Mouse (Mus musculus) intestine, embryonic 15.5 days (tissue): Measurements from ENCODE around the gene Fam110a. TPM values are rescaled to one million over a fixed set of nuclear protein-coding genes. Genes with fewer than 3 reads are reported as not detected.

ENCODE experiments used
- ATAC-seq: fragments of 200-750 bp; cut with Nextera tagmentation; 2 replicates; pipeline ENCODE4 v1.8.0; 2017; ENCODE audit warnings: moderate TSS enrichment, moderate library complexity
- H3K27ac ChIP-seq: fragments of 300-500 bp; sonication (generic); 2 replicates; pipeline ENCODE4 v1.5.1; 2015; ENCODE audit warnings: mild to moderate bottlenecking, inconsistent platforms
- H3K27me3 ChIP-seq: fragments of 300-500 bp; sonication (generic); replicated peaks from 2 replicates; pipeline ENCODE4 v1.6.1; 2015; ENCODE audit warnings: inconsistent platforms
- H3K36me3 ChIP-seq: fragments of 300-500 bp; sonication (generic); 2 replicates; pipeline ENCODE4 v1.6.1; 2015; ENCODE audit warnings: inconsistent platforms
- H3K4me1 ChIP-seq: fragments of 300-500 bp; sonication (generic); replicated peaks from 2 replicates; pipeline ENCODE4 v1.6.1; 2015; ENCODE audit warnings: inconsistent platforms
- H3K4me2 ChIP-seq: fragments of 300-500 bp; sonication (generic); replicated peaks from 2 replicates; pipeline ENCODE4 v1.6.1; 2015; ENCODE audit warnings: mild to moderate bottlenecking, inconsistent platforms
- H3K4me3 ChIP-seq: fragments of 300-500 bp; sonication (generic); replicated peaks from 2 replicates; pipeline ENCODE4 v1.5.1; 2015; ENCODE audit warnings: inconsistent platforms
- H3K9ac ChIP-seq: fragments of 300-500 bp; sonication (generic); 2 replicates; pipeline ENCODE4 v1.6.1; 2015; ENCODE audit warnings: inconsistent platforms
- H3K9me3 ChIP-seq: fragments of 300-500 bp; sonication (generic); 2 replicates; pipeline ENCODE4 v1.6.1; 2016; ENCODE audit warnings: inconsistent platforms
- WGBS: fragments of 180-500 bp; shearing (Covaris S2); methylation state at CpG from one replicate; pipeline ENCODE4 v1.1.7; 2015; 5-methylcytosine and 5-hydroxymethylcytosine counted together
- polyA plus RNA-seq: library from polyadenylated mRNA; unstranded; fragments of >200 nt; fragmentation: Nextera tagmentation; extraction: Ambion mirVana; gene quantifications from 2 replicates; pipeline ENCODE4 v1.2.1, GENCODE M21; 2015

Fam110a gene
- 22.5 and 23.7 TPM in 2 replicates for polyA plus RNA-seq

DNA sequence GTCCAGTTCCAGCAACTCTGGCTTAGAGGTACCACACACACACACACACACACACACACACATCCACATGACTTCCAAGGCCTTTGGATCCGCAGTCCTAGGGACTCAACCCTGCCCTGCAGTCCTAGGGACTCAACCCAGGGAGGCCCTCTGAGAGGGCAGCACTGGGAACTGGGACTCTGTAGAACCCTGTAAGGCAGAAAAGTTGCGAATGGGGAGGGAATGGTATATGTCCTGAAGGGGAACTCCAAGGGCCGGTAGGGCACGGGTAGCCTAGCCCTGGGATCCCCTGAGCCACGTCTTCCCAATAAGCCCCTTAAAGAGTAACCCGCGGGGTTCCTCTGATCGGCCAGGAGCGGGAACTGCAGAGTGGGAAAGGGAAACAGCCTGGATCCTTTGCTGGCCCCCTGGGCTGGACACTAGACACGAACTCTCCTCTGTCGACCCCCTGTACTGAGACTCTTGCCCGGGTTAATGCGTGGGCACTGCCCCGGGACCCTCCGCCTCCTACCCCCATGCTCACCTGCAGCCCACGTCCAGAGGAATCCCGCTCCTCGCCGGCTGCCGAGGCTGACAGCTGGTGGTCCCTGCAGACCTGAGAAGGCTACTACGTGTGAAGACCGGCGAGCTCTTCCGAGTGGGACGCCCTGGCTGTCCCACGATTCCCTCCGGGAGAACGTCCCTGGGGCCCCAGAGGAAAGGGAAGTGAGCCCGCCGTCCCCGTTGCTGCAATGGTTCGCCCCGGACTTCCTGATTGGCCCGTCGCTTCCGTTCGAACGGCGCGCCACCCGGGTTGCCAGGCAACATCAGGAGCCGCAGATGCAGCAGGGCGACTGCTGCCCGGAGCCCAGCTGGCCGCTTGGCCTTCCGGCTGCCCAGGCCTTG is at the start of gene Fam110a:
TSS of gene Fam110a (minus strand) at position 750 of the 885 bp plus-strand sequence.
- under 1% methylated on average over 46 of the region's 46 CpGs for WGBS
- H3K36me3 ChIP-seq: no peaks in the 10 kb centered on the region
- peak; percentile 89 for ATAC-seq
- no peaks in the 10 kb centered on the region for H3K9me3 ChIP-seq
- H3K27ac ChIP-seq: peak within 1 kb of the TSS; percentile 46
- H3K4me3 ChIP-seq: peak within 1 kb of the TSS; percentile 76
- H3K4me2 ChIP-seq: peak within 1 kb of the TSS; percentile 68
- no peaks in the 10 kb centered on the region for H3K27me3 ChIP-seq
- peak within 1 kb of the TSS; percentile 77 for H3K9ac ChIP-seq
- H3K4me1 ChIP-seq: peaks cover 38% of the 10 kb centered on the region

- WGBS: under 1% methylated on average over 54 of the region's 54 CpGs
- Histone ChIP-seq H3K27ac (no peak overlapping the region), H3K9me3 (no peaks in the 10 kb centered on the region), H3K9ac (peak overlapping the region; percentile 48), H3K4me1 (0 out of 2 replicates have a peak, but pooled peaks cover 3% of the 10 kb centered on the region), H3K4me2 (peak overlapping the region; percentile 95), H3K36me3 (no peaks in the 10 kb centered on the region), H3K4me3 (peak overlapping the region; percentile 55), H3K27me3 (peaks cover 30% of the 10 kb centered on the region)
- peak; percentile 98 for ATAC-seq
These were observed 49.4 kb upstream of the Fam110a start for GRCm38 (mm10) chr2:152029252-152030082.

- 52% methylated on average over 11 of the region's 11 CpGs for WGBS
- Histone ChIP-seq H3K4me2 (no peak overlapping the region), H3K9me3 (no peaks in the 10 kb centered on the region), H3K27ac (no peak overlapping the region), H3K9ac (no peak overlapping the region), H3K4me3 (no peak overlapping the region), H3K27me3 (0 out of 2 replicates have a peak, but pooled peaks cover 2% of the 10 kb centered on the region), H3K36me3 (no peaks in the 10 kb centered on the region), H3K4me1 (0 out of 2 replicates have a peak, but pooled peaks cover 3% of the 10 kb centered on the region)
- ATAC-seq: no peak
These were observed 44.9 kb upstream of the Fam110a start for GRCm38 (mm10) chr2:152024883-152025422.

DNA sequence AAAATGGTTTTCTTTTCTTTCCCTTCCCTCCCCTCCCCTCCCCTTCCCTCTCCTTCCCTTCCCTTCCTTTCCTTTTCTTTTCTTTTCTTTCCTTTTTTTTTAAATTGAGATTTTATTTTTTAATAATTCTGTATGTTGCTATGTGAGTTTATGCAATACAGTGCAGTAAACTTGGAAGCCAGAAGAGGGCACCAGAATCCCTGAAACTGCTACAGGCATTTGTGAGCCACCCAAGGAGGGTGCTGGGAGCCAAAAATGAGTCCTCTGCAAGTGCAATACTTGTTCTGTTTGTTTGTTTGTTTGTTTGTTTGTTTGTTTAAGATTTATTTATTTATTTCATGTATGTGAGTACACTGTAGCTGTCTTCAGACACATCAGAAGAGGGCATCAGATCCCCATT is 42.0 kb upstream of the Fam110a start:
- Histone ChIP-seq H3K4me3 (no peak overlapping the region), H3K27ac (no peak overlapping the region), H3K9ac (no peak overlapping the region), H3K27me3 (0 out of 2 replicates have a peak, but pooled peaks cover 2% of the 10 kb centered on the region), H3K9me3 (no peaks in the 10 kb centered on the region), H3K36me3 (no peaks in the 10 kb centered on the region), H3K4me2 (no peak overlapping the region), H3K4me1 (no peaks in the 10 kb centered on the region)
- ATAC-seq: no peak

DNA sequence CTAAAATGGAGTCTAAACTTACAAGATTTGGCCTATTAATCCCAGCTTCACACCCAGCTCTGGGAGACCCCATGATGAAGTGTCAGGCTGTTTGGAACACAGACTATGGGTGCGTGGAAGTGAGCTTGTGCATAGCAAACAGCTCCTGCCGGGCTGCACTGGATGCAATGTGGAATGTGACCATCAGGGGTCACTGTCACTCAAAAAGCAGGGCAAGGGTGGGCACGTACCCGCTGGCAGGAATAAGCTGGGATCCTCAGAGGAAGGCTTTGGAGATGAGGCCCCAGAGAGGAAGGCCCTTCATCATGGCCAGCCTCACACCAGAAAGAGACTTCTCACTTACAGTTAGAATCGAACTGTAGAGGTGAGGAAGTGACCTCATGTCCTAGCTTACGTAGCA is 40.2 kb upstream of the Fam110a start:
- no peak; the same call in 1 of the 2 replicates for ATAC-seq
- Histone ChIP-seq H3K4me3 (no peak overlapping the region), H3K9me3 (no peaks in the 10 kb centered on the region), H3K9ac (no peak overlapping the region), H3K27ac (no peak overlapping the region), H3K36me3 (no peaks in the 10 kb centered on the region), H3K4me2 (no peak overlapping the region), H3K4me1 (no peaks in the 10 kb centered on the region), H3K27me3 (no peaks in the 10 kb centered on the region)
- 25% methylated on average over 6 of the region's 6 CpGs for WGBS

DNA sequence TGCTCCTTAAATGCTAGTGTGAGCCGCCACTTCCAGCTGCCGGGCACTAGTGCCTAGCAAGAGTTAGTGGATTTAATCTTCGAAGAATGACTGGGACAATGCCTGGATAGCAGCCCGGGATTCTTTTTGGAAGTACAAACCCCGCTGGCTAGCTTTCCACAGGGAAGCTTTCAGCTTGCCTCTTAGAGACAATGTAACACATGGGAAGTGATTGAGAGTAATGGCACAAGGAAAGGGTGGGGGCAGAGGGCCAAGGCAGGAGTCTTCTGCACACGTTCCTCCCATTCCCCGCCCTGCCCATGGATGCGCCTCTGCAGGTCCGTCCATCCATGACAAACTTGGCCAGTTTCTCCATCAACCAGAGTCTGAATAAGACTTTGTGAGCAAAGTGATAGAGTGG is 36.6 kb upstream of the Fam110a start:
- 76% methylated on average over 9 of the region's 9 CpGs for WGBS
- no peaks in the 10 kb centered on the region for H3K9me3 ChIP-seq
- no peaks in the 10 kb centered on the region for H3K27me3 ChIP-seq
- H3K27ac ChIP-seq: no peak overlapping the region
- H3K9ac ChIP-seq: no peak overlapping the region
- no peak for ATAC-seq
- H3K4me1 ChIP-seq: no peaks in the 10 kb centered on the region
- no peak overlapping the region for H3K4me3 ChIP-seq
- no peak overlapping the region for H3K4me2 ChIP-seq
- no peaks in the 10 kb centered on the region for H3K36me3 ChIP-seq

DNA sequence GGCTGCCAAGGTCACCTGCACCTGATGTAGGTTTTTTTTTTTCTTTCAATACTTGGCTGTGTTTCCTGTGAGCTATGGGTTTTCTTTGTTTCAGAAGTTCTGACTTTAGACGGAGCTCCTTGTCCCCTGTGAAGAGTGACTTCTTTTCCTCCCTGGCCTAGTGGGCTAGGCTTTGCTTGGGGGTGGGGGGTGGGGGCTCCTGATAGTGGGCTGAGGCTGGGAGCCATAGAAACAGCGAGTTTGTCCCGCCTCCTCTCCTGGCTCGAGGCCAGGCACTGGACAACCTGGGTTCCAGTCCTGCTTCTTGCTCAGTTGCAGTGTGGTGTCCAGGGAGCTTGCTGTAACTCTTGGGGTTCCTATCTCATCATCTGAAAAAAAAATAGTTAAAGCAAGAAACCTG is 36.0 kb upstream of the Fam110a start:
- Histone ChIP-seq H3K4me3 (no peak overlapping the region), H3K9ac (no peak overlapping the region), H3K4me1 (no peaks in the 10 kb centered on the region), H3K27ac (no peak overlapping the region), H3K36me3 (no peaks in the 10 kb centered on the region), H3K9me3 (no peaks in the 10 kb centered on the region), H3K27me3 (no peaks in the 10 kb centered on the region), H3K4me2 (no peak overlapping the region)
- 42% methylated on average over 4 of the region's 4 CpGs for WGBS
- ATAC-seq: no peak

DNA sequence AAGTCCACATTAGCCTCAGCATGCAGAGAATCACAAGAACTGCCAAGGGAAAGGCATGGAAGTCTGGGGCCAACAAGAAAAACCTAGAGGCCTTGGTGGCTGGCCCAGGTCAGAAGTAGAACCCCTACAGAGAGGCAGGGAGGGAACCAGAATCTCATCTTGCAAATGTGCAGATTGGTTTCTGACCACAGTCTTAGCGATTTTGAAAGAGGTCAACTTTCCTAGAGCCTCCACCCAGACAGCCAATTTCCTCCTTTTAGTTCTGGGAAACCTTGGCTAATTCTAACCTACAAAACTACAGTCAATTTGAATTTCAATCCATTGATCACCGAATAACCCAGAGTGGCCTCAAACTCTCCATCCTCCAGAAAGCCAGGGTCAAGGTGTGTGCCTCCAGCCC is 32.7 kb upstream of the Fam110a start:
- ATAC-seq: no peak
- Histone ChIP-seq H3K36me3 (no peaks in the 10 kb centered on the region), H3K9ac (no peak overlapping the region), H3K4me3 (no peak overlapping the region), H3K9me3 (no peaks in the 10 kb centered on the region), H3K4me1 (no peaks in the 10 kb centered on the region), H3K4me2 (no peak overlapping the region), H3K27me3 (no peaks in the 10 kb centered on the region), H3K27ac (no peak overlapping the region)
- WGBS: 71% methylated on average over 2 of the region's 2 CpGs

- no peak overlapping the region for H3K9ac ChIP-seq
- 55% methylated on average over 4 of the region's 4 CpGs for WGBS
- H3K4me2 ChIP-seq: no peak overlapping the region
- 0 out of 2 replicates have a peak overlapping the region, but pooled peaks have one; percentile 44 for H3K27ac ChIP-seq
- no peaks in the 10 kb centered on the region for H3K4me1 ChIP-seq
- peak; percentile 73 for ATAC-seq
- no peak overlapping the region for H3K4me3 ChIP-seq
- no peaks in the 10 kb centered on the region for H3K27me3 ChIP-seq
- H3K9me3 ChIP-seq: no peaks in the 10 kb centered on the region
- no peaks in the 10 kb centered on the region for H3K36me3 ChIP-seq
These were observed 32.2 kb upstream of the Fam110a start for GRCm38 (mm10) chr2:152012222-152012621.

DNA sequence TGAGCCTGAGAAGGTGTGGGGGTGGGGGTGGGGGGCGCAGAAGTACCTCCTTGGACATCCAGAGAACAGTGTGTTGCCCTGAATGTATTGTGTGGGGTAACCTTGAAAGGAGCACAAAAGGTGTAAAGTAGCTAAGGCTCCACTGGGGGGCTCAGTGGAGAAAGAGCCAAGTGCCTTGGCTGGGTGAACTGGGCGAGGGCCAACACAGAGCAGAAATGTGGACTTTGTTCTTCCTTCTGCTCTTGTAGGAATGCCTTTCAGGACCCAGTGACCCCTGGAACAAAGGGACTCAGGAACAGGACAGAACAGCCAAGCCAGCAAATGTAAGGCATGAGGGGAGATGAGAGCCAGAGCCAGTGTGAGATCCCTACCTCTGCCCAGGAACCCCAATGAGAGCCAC is 31.7 kb upstream of the Fam110a start:
- H3K27me3 ChIP-seq: no peaks in the 10 kb centered on the region
- no peaks in the 10 kb centered on the region for H3K4me1 ChIP-seq
- 32% methylated on average over 2 of the region's 2 CpGs for WGBS
- H3K36me3 ChIP-seq: no peaks in the 10 kb centered on the region
- no peaks in the 10 kb centered on the region for H3K9me3 ChIP-seq
- 0 out of 2 replicates have a peak overlapping the region, but pooled peaks have one; percentile 44 for H3K27ac ChIP-seq
- ATAC-seq: peak; percentile 82
- H3K4me2 ChIP-seq: no peak overlapping the region
- no peak overlapping the region for H3K4me3 ChIP-seq
- no peak overlapping the region for H3K9ac ChIP-seq

GRCm38 (mm10) chr2:152010661-152011060 is 30.6 kb upstream of the Fam110a start:
- H3K27me3 ChIP-seq: no peaks in the 10 kb centered on the region
- H3K36me3 ChIP-seq: no peaks in the 10 kb centered on the region
- no peaks in the 10 kb centered on the region for H3K9me3 ChIP-seq
- no peaks in the 10 kb centered on the region for H3K4me1 ChIP-seq
- H3K27ac ChIP-seq: no peak overlapping the region
- WGBS: 78% methylated on average over 7 of the region's 7 CpGs
- ATAC-seq: no peak
- no peak overlapping the region for H3K4me3 ChIP-seq
- H3K4me2 ChIP-seq: no peak overlapping the region
- no peak overlapping the region for H3K9ac ChIP-seq

- H3K27ac ChIP-seq: no peak overlapping the region
- H3K4me1 ChIP-seq: no peaks in the 10 kb centered on the region
- no peaks in the 10 kb centered on the region for H3K27me3 ChIP-seq
- H3K4me3 ChIP-seq: no peak overlapping the region
- no peaks in the 10 kb centered on the region for H3K36me3 ChIP-seq
- H3K9ac ChIP-seq: no peak overlapping the region
- 61% methylated on average over 9 of the region's 9 CpGs for WGBS
- 0 out of 2 replicates have a peak, but pooled peaks have one; percentile 35 for ATAC-seq
- H3K9me3 ChIP-seq: no peaks in the 10 kb centered on the region
- no peak overlapping the region for H3K4me2 ChIP-seq
These were observed 30.2 kb upstream of the Fam110a start for GRCm38 (mm10) chr2:152010251-152010650.
